Mouse (Mus musculus): Measurements from ENCODE around the gene Fam13c. TPM values are rescaled to one million over a fixed set of nuclear protein-coding genes. Genes with fewer than 3 reads are reported as not detected.

The Fam13c gene
- total RNA-seq, 2 experiments from 2014 or later = 6.9 to 8.9 TPM

GRCm38 (mm10) chr10:70455886-70456305, 15.6 kb downstream of the Fam13c start:
- DNase-seq = no peak
- intact Hi-C loops (cut with DNase I) = no loop called here

GRCm38 (mm10) chr10:70458574-70459263, 18.4 kb downstream of the Fam13c start:
- DNase-seq = no peak
- intact Hi-C loops (cut with DNase I) = no loop called here

GRCm38 (mm10) chr10:70465638-70466037, 25.4 kb downstream of the Fam13c start:
- intact Hi-C loops (cut with DNase I) = no loop called here
- no peak for DNase-seq

GRCm38 (mm10) chr10:70470836-70471235, 30.6 kb downstream of the Fam13c start:
- intact Hi-C loops (cut with DNase I) = no loop called here

GRCm38 (mm10) chr10:70477741-70478145, 37.5 kb downstream of the Fam13c start:
- intact Hi-C loops (cut with DNase I) = no loop called here
- DNase-seq = peak; percentile 24 to 26

More at GRCm38 (mm10) chr10:70470836-70471235, 30.6 kb downstream of the Fam13c start:
- DNase-seq = no peak

GRCm38 (mm10) chr10:70483736-70484135, 43.5 kb downstream of the Fam13c start:
- intact Hi-C loops (cut with DNase I) = loop anchor here (5.0 kb wide), 1 partner anchor 41 kb away; the partner anchor contains the start of gene Fam13c
- no peak for DNase-seq

GRCm38 (mm10) chr10:70484568-70485286, 44.4 kb downstream of the Fam13c start:
- no peak for DNase-seq
- intact Hi-C loops (cut with DNase I) = loop anchor here (5.0 kb wide), 1 partner anchor 42 kb away; the partner anchor contains the start of gene Fam13c

- intact Hi-C loops (cut with DNase I) = no loop called here
- DNase-seq = no peak
These were observed 45.0 kb downstream of the Fam13c start for GRCm38 (mm10) chr10:70485287-70485612.

- no peak for DNase-seq
- intact Hi-C loops (cut with DNase I) = no loop called here
These were observed 46.4 kb downstream of the Fam13c start for GRCm38 (mm10) chr10:70486651-70487050.

GRCm38 (mm10) chr10:70493891-70494290, 53.6 kb downstream of the Fam13c start:
- intact Hi-C loops (cut with DNase I) = no loop called here
- no peak for DNase-seq

GRCm38 (mm10) chr10:70494441-70494840, 54.2 kb downstream of the Fam13c start:
- DNase-seq = peak; percentile 55 to 59
- intact Hi-C loops (cut with DNase I) = no loop called here

GRCm38 (mm10) chr10:70495106-70496104, 55.1 kb downstream of the Fam13c start:
- no peak for DNase-seq
- intact Hi-C loops (cut with DNase I) = no loop called here

GRCm38 (mm10) chr10:70496938-70497337, 56.7 kb downstream of the Fam13c start:
- DNase-seq = peak; percentile 72 to 76

GRCm38 (mm10) chr10:70498328-70498727, 58.0 kb downstream of the Fam13c start:
- intact Hi-C loops (cut with DNase I) = no loop called here
- DNase-seq = no peak

More at GRCm38 (mm10) chr10:70496938-70497337, 56.7 kb downstream of the Fam13c start:
- intact Hi-C loops (cut with DNase I) = no loop called here

GRCm38 (mm10) chr10:70499246-70499645, 59.0 kb downstream of the Fam13c start:
- intact Hi-C loops (cut with DNase I) = no loop called here
- DNase-seq = no peak

- DNase-seq = no peak
- intact Hi-C loops (cut with DNase I) = loop anchor here (5.0 kb wide), 1 partner anchor 188 kb away; no protein-coding TSS in a partner anchor
These were observed 64.6 kb downstream of the Fam13c start for GRCm38 (mm10) chr10:70504871-70505270.

- no peak for DNase-seq
- intact Hi-C loops (cut with DNase I) = loop anchor here (5.0 kb wide), 1 partner anchor 188 kb away; no protein-coding TSS in a partner anchor
These were observed 65.1 kb downstream of the Fam13c start for GRCm38 (mm10) chr10:70505395-70505794.

- intact Hi-C loops (cut with DNase I) = loop anchor here (2.0 to 5.0 kb wide), 2 partner anchors 137 to 189 kb away; no protein-coding TSS in a partner anchor
These were observed 65.6 kb downstream of the Fam13c start for GRCm38 (mm10) chr10:70505842-70506241.

GRCm38 (mm10) chr10:70506499-70507168, 66.4 kb downstream of the Fam13c start:
- intact Hi-C loops (cut with DNase I) = loop anchor here (2.0 to 5.0 kb wide), 2 partner anchors 138 to 189 kb away; no protein-coding TSS in a partner anchor
- no peak for DNase-seq

More at GRCm38 (mm10) chr10:70505842-70506241, 65.6 kb downstream of the Fam13c start:
- no peak for DNase-seq

GRCm38 (mm10) chr10:70507880-70508279, 67.6 kb downstream of the Fam13c start:
- intact Hi-C loops (cut with DNase I) = loop anchor here (2.0 to 5.0 kb wide), 2 partner anchors 139 to 191 kb away; no protein-coding TSS in a partner anchor
- DNase-seq = no peak
